Mouse (Mus musculus) small intestine, adult 2 months (tissue): ENCODE data around the gene Ppp1r2.

Experiments
- CTCF ChIP-seq: fragments of 200-500 bp; IDR thresholded peaks from 2 replicates; pipeline ENCODE4 v1.5.1; 2012; ENCODE audit warnings: low read depth, mild to moderate bottlenecking, control low read depth, inconsistent platforms, low read length, moderate library complexity, mixed read lengths; ENCODE audit not compliant: insufficient replicate concordance, insufficient read length; ENCODE audit errors: extremely low read depth
- POLR2A ChIP-seq: fragments of 200-500 bp; IDR thresholded peaks from 2 replicates; pipeline ENCODE4 v1.6.1; 2012; ENCODE audit warnings: low read depth, mild to moderate bottlenecking, control low read depth, inconsistent platforms, low read length, moderate library complexity

GRCm38 (mm10) chr16:31234356-31234755 lies 40.7 kb downstream of the Ppp1r2 start:
- TF ChIP-seq CTCF (no peak), POLR2A (no peak)
